Mouse (Mus musculus) heart, embryonic 14.5 days (tissue): ENCODE measurements around the gene Vmn1r239-ps. TPM values are rescaled to one million over a fixed set of nuclear protein-coding genes. Genes with fewer than 3 reads are reported as not detected.
"Not testable (repeated sequence)": the region's sequence is repeated elsewhere in the genome, so short reads cannot be mapped to it uniquely, and the experiment has no call there.

Experiments used
- ATAC-seq: fragments of 200-750 bp; cut with Nextera tagmentation; 2 replicates; pipeline ENCODE4 v1.8.0; 2017; ENCODE audit warnings: low read depth, moderate TSS enrichment; ENCODE audit not compliant: insufficient number of reproducible peaks, insufficient read depth, low FRiP score
- H3K27ac ChIP-seq, 2 experiments: fragments of 200-500 bp in 1 of 2; fragments of 300-500 bp in 1 of 2; sonication (generic) in 1 of 2; replicated peaks in 1 of 2; 2 replicates each; pipeline ENCODE4 v1.5.1; 2012 to 2014; ENCODE audit warnings: low read depth in 2 of 2, low read length in 2 of 2, control low read depth in 1 of 2, mild to moderate bottlenecking in 1 of 2, mixed read lengths in 1 of 2; ENCODE audit not compliant: control insufficient read depth in 1 of 2, insufficient read depth in 1 of 2
- H3K27me3 ChIP-seq: fragments of 300-500 bp; sonication (generic); 2 replicates; pipeline ENCODE4 v1.6.1; 2014; ENCODE audit warnings: mild to moderate bottlenecking, low read length, control low read depth; ENCODE audit not compliant: control insufficient read depth, insufficient read depth
- H3K36me3 ChIP-seq: fragments of 300-500 bp; sonication (generic); 2 replicates; pipeline ENCODE4 v1.6.1; 2014; ENCODE audit warnings: mild to moderate bottlenecking, control low read depth, low read length, mixed read lengths; ENCODE audit not compliant: control insufficient read depth, insufficient read depth
- H3K4me1 ChIP-seq, 2 experiments: fragments of 200-500 bp in 1 of 2; fragments of 300-500 bp in 1 of 2; sonication (generic) in 1 of 2; 2 replicates each; pipeline ENCODE4 v1.6.1; 2012 to 2014; ENCODE audit warnings: low read length in 2 of 2, control low read depth in 1 of 2, mixed read lengths in 1 of 2; ENCODE audit not compliant: control insufficient read depth in 2 of 2, insufficient read depth in 2 of 2
- H3K4me2 ChIP-seq: fragments of 300-500 bp; sonication (generic); 2 replicates; pipeline ENCODE4 v1.6.1; 2014; ENCODE audit warnings: mild to moderate bottlenecking, low read length
- H3K4me3 ChIP-seq, 2 experiments: fragments of 200-500 bp in 1 of 2; fragments of 300-500 bp in 1 of 2; sonication (generic) in 1 of 2; 2 replicates each; pipeline ENCODE4 v1.5.1; 2012 to 2014; ENCODE audit warnings: low read length in 2 of 2, mild to moderate bottlenecking in 2 of 2, control low read depth in 1 of 2, low read depth in 1 of 2, moderate library complexity in 1 of 2; ENCODE audit not compliant: control insufficient read depth in 1 of 2, insufficient read depth in 1 of 2
- H3K9ac ChIP-seq: fragments of 300-500 bp; sonication (generic); 2 replicates; pipeline ENCODE4 v1.6.1; 2014; ENCODE audit warnings: mild to moderate bottlenecking, low read length
- H3K9me3 ChIP-seq: fragments of 300-500 bp; sonication (generic); 2 replicates; pipeline ENCODE4 v1.6.1; 2016; ENCODE audit warnings: low read length, control low read depth; ENCODE audit not compliant: control insufficient read depth
- WGBS: fragments of 180-500 bp; shearing (Covaris S2); extraction: QIAGEN DNeasy Blood & Tissue Kit; methylation state at CpG from one replicate; pipeline ENCODE4 v1.1.7; 2014; 5-methylcytosine and 5-hydroxymethylcytosine counted together
- polyA plus RNA-seq: library from polyadenylated mRNA; unstranded; fragments of >200 nt; fragmentation: Nextera tagmentation; extraction: Ambion mirVana; gene quantifications from 2 replicates; pipeline ENCODE4 v1.2.1, GENCODE M21; 2014

Gene Vmn1r239-ps
- not detected in 2 replicates for polyA plus RNA-seq

DNA sequence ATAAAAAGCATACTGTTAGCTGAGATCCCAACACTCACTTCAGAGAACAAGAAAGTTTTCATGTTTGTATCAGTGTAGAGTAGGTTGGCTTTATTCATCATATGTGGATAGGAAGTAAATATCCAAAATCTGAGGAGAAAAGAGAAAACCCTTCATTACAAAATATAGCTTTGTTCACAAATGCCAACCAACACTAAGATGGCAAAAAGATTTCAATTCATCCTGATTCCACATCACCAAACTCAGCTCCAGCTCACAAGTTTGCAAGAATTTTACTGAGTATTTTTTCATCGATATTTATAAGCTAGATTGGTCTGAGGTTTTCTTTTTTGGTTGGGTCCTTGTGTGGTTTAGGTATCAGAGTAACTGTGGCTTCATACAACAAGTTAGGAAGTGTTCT is at the start of gene Vmn1r239-ps:
Gene Vmn1r239-ps, minus strand, starts transcription at position 101 of the 400 bp plus-strand sequence.
- H3K27ac ChIP-seq, result not testable (repeated sequence)

DNA sequence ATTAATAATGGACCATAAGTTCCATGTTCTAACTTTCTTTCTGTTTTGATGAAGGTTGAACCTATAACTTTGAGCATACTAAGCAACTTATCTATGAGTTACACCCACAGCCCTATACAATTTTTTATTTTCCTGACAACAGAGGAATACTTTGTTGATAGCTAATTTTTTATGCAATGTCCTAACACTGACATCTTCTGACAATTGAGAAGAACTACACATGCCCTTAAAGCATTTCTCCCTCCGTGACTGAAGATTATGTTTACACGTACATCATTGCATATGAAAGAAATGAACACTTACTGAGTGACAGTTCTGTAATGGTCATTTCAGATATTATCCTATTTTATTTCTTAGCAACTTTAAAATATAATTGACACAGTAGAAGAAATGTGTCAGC is 36.0 kb upstream of the Vmn1r239-ps start:
- Histone ChIP-seq H3K27me3 (no peaks in the 10 kb centered on the region), H3K36me3 (no peaks in the 10 kb centered on the region), H3K27ac (no peak overlapping the region), H3K9ac (no peak overlapping the region), H3K4me1 (no peaks in the 10 kb centered on the region), H3K4me2 (no peak overlapping the region), H3K4me3 (no peak overlapping the region), H3K9me3 (no peaks in the 10 kb centered on the region)
- WGBS, result 71% methylated on average over 2 of the region's 2 CpGs
- no peak for ATAC-seq

More for the DNA sequence above, at the start of gene Vmn1r239-ps:
- not testable (repeated sequence) for H3K9me3 ChIP-seq, H3K4me2 ChIP-seq, H3K4me3 ChIP-seq, H3K9ac ChIP-seq, H3K36me3 ChIP-seq, ATAC-seq, H3K27me3 ChIP-seq, H3K4me1 ChIP-seq
- WGBS, result 63% methylated on average over 1 of the region's 1 CpGs

DNA sequence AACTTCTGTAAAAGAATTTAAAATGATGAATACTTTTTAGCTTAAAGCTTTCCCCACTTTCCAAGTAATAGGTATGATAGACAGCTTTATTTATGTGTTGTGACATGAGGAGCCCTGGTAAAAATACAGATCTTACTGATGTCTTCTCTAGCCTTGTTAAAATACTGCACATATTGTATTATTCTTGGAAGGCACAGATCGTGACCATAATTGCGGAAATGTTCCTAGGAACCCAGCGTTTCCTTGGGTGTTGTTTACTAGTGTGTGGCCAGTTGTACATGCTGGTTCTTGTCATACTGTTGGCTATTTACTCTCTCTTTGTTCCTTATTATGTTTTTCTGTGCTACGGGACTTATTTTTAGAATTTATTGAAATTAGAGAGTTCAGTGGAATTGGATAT is 10.1 kb downstream of the Vmn1r239-ps start:
- no peak for ATAC-seq
- no peaks in the 10 kb centered on the region for H3K4me1 ChIP-seq
- no peaks in the 10 kb centered on the region for H3K36me3 ChIP-seq
- no peak overlapping the region for H3K9ac ChIP-seq
- 78% methylated on average over 4 of the region's 4 CpGs for WGBS
- no peaks in the 10 kb centered on the region for H3K9me3 ChIP-seq
- no peak overlapping the region for H3K4me2 ChIP-seq
- H3K4me3 ChIP-seq, result no peak overlapping the region
- H3K27me3 ChIP-seq, result no peaks in the 10 kb centered on the region
- H3K27ac ChIP-seq, result no peak overlapping the region

DNA sequence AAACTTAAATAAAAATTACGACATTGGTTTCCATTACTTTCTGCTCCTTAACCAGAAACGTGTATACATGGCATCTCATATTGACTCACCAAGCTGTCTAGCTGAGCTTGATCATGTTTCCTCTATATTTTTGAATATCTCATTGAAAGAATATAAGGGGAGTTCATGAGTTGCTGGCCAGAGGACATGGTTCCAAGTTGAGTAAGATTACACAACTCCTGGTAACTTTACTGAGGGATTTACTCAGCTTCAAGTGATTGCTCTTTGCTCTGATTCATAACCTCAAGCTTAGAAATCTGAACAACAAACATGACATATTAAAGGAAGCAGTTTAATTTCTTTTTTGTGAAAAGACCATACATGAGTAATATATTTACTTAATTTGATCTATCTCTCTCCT is 18.1 kb downstream of the Vmn1r239-ps start:
- no peaks in the 10 kb centered on the region for H3K27me3 ChIP-seq
- no peak for ATAC-seq
- no peak overlapping the region for H3K27ac ChIP-seq
- 56% methylated on average over 2 of the region's 2 CpGs for WGBS
- H3K4me1 ChIP-seq, result no peaks in the 10 kb centered on the region
- H3K36me3 ChIP-seq, result no peaks in the 10 kb centered on the region
- no peak overlapping the region for H3K4me2 ChIP-seq
- no peak overlapping the region for H3K4me3 ChIP-seq
- no peak overlapping the region for H3K9ac ChIP-seq
- no peaks in the 10 kb centered on the region for H3K9me3 ChIP-seq

DNA sequence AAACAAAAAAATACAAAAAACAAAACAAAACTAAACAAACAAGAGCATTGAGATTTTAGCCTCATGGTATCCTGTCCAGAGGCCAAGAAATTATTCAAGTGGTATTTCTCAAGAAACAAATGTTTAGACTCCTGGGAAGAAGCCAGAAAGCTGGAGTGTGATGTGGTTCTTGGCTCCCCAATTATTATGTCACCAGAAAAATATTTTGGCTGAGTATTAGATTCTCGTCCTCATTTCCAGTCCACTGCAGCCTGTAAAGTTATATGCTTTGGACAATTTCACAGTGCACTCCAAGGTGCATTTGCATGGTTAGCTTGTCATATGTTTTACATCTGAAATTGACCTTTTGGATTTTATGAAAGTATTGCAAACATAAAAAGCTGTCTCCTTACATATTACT is 23.8 kb downstream of the Vmn1r239-ps start:
- no peaks in the 10 kb centered on the region for H3K4me1 ChIP-seq
- no peak overlapping the region for H3K9ac ChIP-seq
- H3K4me3 ChIP-seq, result no peak overlapping the region
- no peaks in the 10 kb centered on the region for H3K27me3 ChIP-seq
- H3K4me2 ChIP-seq, result no peak overlapping the region
- H3K27ac ChIP-seq, result no peak overlapping the region
- no peaks in the 10 kb centered on the region for H3K9me3 ChIP-seq
- WGBS, result 36% methylated on average over 1 of the region's 1 CpGs
- no peaks in the 10 kb centered on the region for H3K36me3 ChIP-seq
- no peak for ATAC-seq

DNA sequence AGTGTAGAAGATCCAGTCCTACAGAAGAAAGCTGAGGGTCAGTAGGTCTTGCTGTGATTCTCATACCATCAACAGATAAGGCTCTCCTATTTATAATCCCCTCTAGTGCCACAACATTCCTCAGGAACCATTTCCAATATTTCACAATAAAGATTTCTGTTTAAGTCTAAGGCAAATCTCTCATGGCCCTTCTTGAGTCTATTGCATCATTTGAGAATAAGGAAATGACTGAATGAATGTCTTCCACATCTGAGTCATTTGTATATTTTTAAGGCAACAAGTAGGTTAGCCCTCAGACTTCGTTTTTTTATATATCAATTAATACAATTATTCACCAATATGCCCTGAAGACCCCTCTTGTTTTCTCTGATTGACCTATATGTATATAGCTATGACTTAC is 24.4 kb downstream of the Vmn1r239-ps start, which contains the start of gene Il13ra2:
Gene Il13ra2, minus strand, starts transcription at position 64 of the 400 bp plus-strand sequence.
- H3K27ac ChIP-seq, result no peak within 1 kb of the TSS
- no peaks in the 10 kb centered on the region for H3K9me3 ChIP-seq
- no peaks in the 10 kb centered on the region for H3K36me3 ChIP-seq
- no peak within 1 kb of the TSS for H3K9ac ChIP-seq
- H3K4me3 ChIP-seq, result no peak within 1 kb of the TSS
- H3K4me2 ChIP-seq, result no peak within 1 kb of the TSS
- H3K27me3 ChIP-seq, result no peaks in the 10 kb centered on the region
- H3K4me1 ChIP-seq, result no peaks in the 10 kb centered on the region
- 41% methylated on average over 1 of the region's 1 CpGs for WGBS
- ATAC-seq, result no peak

Other genes with a start within 250 kb of the Vmn1r239-ps start
- not detected in 2 replicates for gene Il13ra2, start 24.5 kb downstream of the Vmn1r239-ps start, polyA plus RNA-seq
- 4.9 and 5.0 TPM in 2 replicates for gene Lrch2, start 100.4 kb upstream of the Vmn1r239-ps start, polyA plus RNA-seq